Mouse (Mus musculus) ES-Bruce4 (cell line): ENCODE measurements around the gene Gm10521. TPM values are rescaled to one million over a fixed set of nuclear protein-coding genes. Genes with fewer than 3 reads are reported as not detected.

ENCODE experiments used
- H3K27ac ChIP-seq: 2 replicates; pipeline ENCODE4 v1.5.1; 2012; ENCODE audit warnings: low read length, inconsistent platforms; ENCODE audit not compliant: insufficient read depth
- H3K27me3 ChIP-seq: 2 replicates; pipeline ENCODE4 v1.6.1; 2012; ENCODE audit warnings: mild to moderate bottlenecking, low read length, inconsistent platforms; ENCODE audit not compliant: control insufficient read depth, poor library complexity, insufficient read depth, severe bottlenecking
- H3K36me3 ChIP-seq: 2 replicates; pipeline ENCODE4 v1.6.1; 2012; ENCODE audit warnings: inconsistent platforms, mild to moderate bottlenecking, low read length, moderate library complexity; ENCODE audit not compliant: control insufficient read depth, poor library complexity, insufficient read depth, severe bottlenecking
- H3K4me1 ChIP-seq: one replicate; pipeline ENCODE4 v1.8.1; 2011; ENCODE audit warnings: low read length; ENCODE audit not compliant: control insufficient read depth, insufficient read depth
- H3K4me3 ChIP-seq: 2 replicates; pipeline ENCODE4 v1.5.1; 2011; ENCODE audit warnings: low read depth, mild to moderate bottlenecking, low read length
- H3K9ac ChIP-seq: 2 replicates; pipeline ENCODE4 v1.6.1; 2012; ENCODE audit warnings: low read depth, mild to moderate bottlenecking, inconsistent platforms; ENCODE audit not compliant: poor library complexity, severe bottlenecking
- H3K9me3 ChIP-seq: replicated peaks from 2 replicates; pipeline ENCODE4 v1.6.1; 2012; ENCODE audit warnings: mild to moderate bottlenecking, low read length, inconsistent platforms; ENCODE audit not compliant: control insufficient read depth, poor library complexity, insufficient read depth, severe bottlenecking
- CTCF ChIP-seq: IDR thresholded peaks from one replicate; pipeline ENCODE4 v1.8.1; 2011; ENCODE audit warnings: low read depth, low read length
- EP300 ChIP-seq: IDR thresholded peaks from 2 replicates; pipeline ENCODE4 v1.6.1; 2011; ENCODE audit warnings: low read depth, low read length; ENCODE audit not compliant: insufficient read depth
- POLR2A ChIP-seq: IDR thresholded peaks from one replicate; pipeline ENCODE4 v1.8.1; 2011; ENCODE audit warnings: low read length; ENCODE audit not compliant: insufficient read depth
- polyA plus RNA-seq: library from polyadenylated mRNA; stranded (reverse); fragments of >200 nt; gene quantifications from 2 replicates; pipeline ENCODE4 v1.2.4, GENCODE M21; 2011; ENCODE audit warnings: low read depth; ENCODE audit not compliant: missing spikeins, insufficient read depth, insufficient read length

The Gm10521 gene
- polyA plus RNA-seq, 1 experiment, result not detected

DNA sequence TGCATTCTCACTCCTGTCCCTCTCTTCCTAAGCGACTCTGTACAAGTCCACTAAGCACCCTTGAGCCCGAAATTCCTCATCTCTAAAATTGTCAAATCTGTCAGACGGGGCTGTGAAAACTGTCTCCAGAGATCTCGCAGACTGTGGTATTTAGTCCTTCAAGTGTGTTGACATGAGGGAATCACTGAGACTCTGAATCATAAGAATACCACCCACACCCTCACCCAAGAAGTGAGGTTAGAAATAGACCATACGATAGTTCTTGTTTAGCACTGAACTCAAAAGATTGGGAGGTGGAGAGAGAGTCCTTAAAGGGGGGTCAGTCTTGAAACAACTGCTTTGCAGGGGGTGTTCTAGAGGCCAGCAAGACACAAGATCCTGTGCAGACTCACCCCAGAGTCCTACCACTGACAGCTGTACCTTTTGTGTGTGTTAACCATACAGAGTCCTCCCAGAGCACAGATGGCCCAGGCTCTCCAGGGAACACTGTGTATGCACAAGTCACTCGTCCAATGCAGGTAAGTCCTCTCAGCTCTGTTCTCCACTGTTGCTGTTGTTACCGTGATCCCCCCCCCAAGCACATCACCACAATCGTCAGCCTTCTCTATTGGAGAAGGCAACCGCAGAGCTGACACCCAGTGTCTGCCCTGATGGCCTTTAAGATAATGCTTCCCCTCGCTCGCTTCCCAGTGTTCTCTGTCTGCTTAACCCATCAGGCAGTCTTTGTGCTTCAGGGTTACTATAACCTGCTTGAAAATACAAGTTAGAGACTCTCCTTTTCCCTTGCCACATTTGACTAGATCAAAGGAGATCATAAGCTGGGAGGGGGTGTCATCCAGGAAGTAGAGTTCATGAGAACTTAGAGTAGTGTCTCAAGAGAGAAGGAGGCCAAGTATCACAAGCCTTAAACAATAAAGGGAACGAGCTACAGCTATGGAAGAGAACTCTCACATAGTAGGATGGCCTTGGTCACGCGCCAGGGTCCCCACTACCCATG, 43.8 kb downstream of the Gm10521 start:
- H3K27ac ChIP-seq, result no peak overlapping the region
- H3K4me1 ChIP-seq, result peaks cover 2% of the 10 kb centered on the region
- H3K27me3 ChIP-seq, result no peaks in the 10 kb centered on the region
- TF ChIP-seq POLR2A, result no peak
- no peak for TF ChIP-seq CTCF
- TF ChIP-seq EP300, result no peak
- no peak overlapping the region for H3K9ac ChIP-seq
- H3K4me3 ChIP-seq, result no peak overlapping the region
- H3K9me3 ChIP-seq, result no peaks in the 10 kb centered on the region; the same call in 1 of the 2 replicates
- H3K36me3 ChIP-seq, result no peaks in the 10 kb centered on the region

DNA sequence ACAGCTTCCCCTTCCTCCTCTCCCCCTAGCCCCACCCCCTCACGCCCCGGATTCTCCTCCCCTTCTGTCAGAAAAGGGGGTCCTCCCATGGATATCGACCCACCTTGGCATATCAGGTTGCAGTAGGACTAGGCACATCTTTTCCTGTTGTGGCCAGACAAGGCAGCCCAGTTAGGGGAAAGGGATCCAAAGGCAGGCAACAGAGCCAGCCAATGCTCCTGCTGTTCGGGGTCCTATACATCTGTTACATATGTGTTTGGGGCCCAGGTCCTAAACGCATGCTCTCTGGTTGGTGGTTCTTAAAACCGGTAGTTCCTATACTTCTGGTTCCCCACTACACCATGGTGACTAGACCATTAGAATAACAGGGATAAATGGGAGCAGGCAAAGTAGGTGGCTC, 45.2 kb downstream of the Gm10521 start:
- Histone ChIP-seq H3K27ac (no peak overlapping the region), H3K4me3 (no peak overlapping the region), H3K4me1 (peaks cover 2% of the 10 kb centered on the region), H3K9ac (no peak overlapping the region), H3K27me3 (no peaks in the 10 kb centered on the region), H3K36me3 (no peaks in the 10 kb centered on the region), H3K9me3 (no peaks in the 10 kb centered on the region; the same call in 1 of the 2 replicates)
- TF ChIP-seq CTCF, result no peak
- TF ChIP-seq POLR2A, result no peak
- no peak for TF ChIP-seq EP300

GRCm38 (mm10) chr1:171946447-171946995, 51.1 kb downstream of the Gm10521 start:
- H3K9me3 ChIP-seq, result no peaks in the 10 kb centered on the region
- H3K27me3 ChIP-seq, result no peaks in the 10 kb centered on the region
- no peak overlapping the region for H3K4me3 ChIP-seq
- H3K36me3 ChIP-seq, result no peaks in the 10 kb centered on the region
- no peak overlapping the region for H3K27ac ChIP-seq
- H3K9ac ChIP-seq, result no peak overlapping the region
- H3K4me1 ChIP-seq, result peaks cover 5% of the 10 kb centered on the region
- TF ChIP-seq POLR2A, result no peak
- TF ChIP-seq EP300, result no peak
- no peak for TF ChIP-seq CTCF

Other genes starting within 250 kb of the Gm10521 start
- not detected in 2 replicates for gene Slamf7, start 242.6 kb upstream of the Gm10521 start, polyA plus RNA-seq
- not detected in 2 replicates for gene Cd48, start 213.7 kb upstream of the Gm10521 start, polyA plus RNA-seq
- not detected in 2 replicates for gene Slamf1, start 128.5 kb upstream of the Gm10521 start, polyA plus RNA-seq
- gene Cd84, start 56.0 kb upstream of the Gm10521 start, polyA plus RNA-seq, result not detected in 2 replicates
- not detected in 2 replicates for gene Slamf6, start 21.9 kb downstream of the Gm10521 start, polyA plus RNA-seq
- gene Vangl2, start 132.8 kb downstream of the Gm10521 start, polyA plus RNA-seq, result 29.7 and 33.8 TPM in 2 replicates
- not detected in 2 replicates for gene Nhlh1, start 161.9 kb downstream of the Gm10521 start, polyA plus RNA-seq
- 161 and 163 TPM in 2 replicates for gene Copa, start 186.9 kb downstream of the Gm10521 start, polyA plus RNA-seq
- 54.2 and 56.2 TPM in 2 replicates for gene Ncstn, start 187.1 kb downstream of the Gm10521 start, polyA plus RNA-seq
- 82.0 and 83.8 TPM in 2 replicates for gene Pex19, start 231.1 kb downstream of the Gm10521 start, polyA plus RNA-seq